Mouse (Mus musculus) midbrain, embryonic 12.5 days (tissue): ENCODE data around the gene Trpm7. TPM values are rescaled to one million over a fixed set of nuclear protein-coding genes. Genes with fewer than 3 reads are reported as not detected.
A peak's percentile ranks its signal among the peaks of the same experiment; 100 is the strongest.

Experiments used
- ATAC-seq: fragments of 200-750 bp; cut with Nextera tagmentation; 2 replicates; pipeline ENCODE4 v1.8.0; 2017; ENCODE audit warnings: low read depth, moderate TSS enrichment, moderate library complexity; ENCODE audit not compliant: low FRiP score
- H3K27ac ChIP-seq: fragments of 300-500 bp; sonication (generic); replicated peaks from 2 replicates; pipeline ENCODE4 v1.5.1; 2016; ENCODE audit warnings: mild to moderate bottlenecking
- H3K27me3 ChIP-seq: fragments of 300-500 bp; sonication (generic); 2 replicates; pipeline ENCODE4 v1.6.1; 2016; ENCODE audit warnings: mild to moderate bottlenecking
- H3K36me3 ChIP-seq: fragments of 300-500 bp; sonication (generic); 2 replicates; pipeline ENCODE4 v1.6.1; 2016
- H3K4me1 ChIP-seq: fragments of 300-500 bp; sonication (generic); 2 replicates; pipeline ENCODE4 v1.6.1; 2016
- H3K4me2 ChIP-seq: fragments of 300-500 bp; sonication (generic); replicated peaks from 2 replicates; pipeline ENCODE4 v1.6.1; 2016; ENCODE audit warnings: mild to moderate bottlenecking, moderate library complexity
- H3K4me3 ChIP-seq: fragments of 300-500 bp; sonication (generic); 2 replicates; pipeline ENCODE4 v1.5.1; 2016; ENCODE audit warnings: mild to moderate bottlenecking
- H3K9ac ChIP-seq: fragments of 300-500 bp; sonication (generic); replicated peaks from 2 replicates; pipeline ENCODE4 v1.6.1; 2016; ENCODE audit warnings: mild to moderate bottlenecking, moderate library complexity
- H3K9me3 ChIP-seq: fragments of 300-500 bp; sonication (generic); 2 replicates; pipeline ENCODE4 v1.6.1; 2016; ENCODE audit warnings: mild to moderate bottlenecking
- WGBS: fragments of 180-500 bp; shearing (Covaris S2); methylation state at CpG from one replicate; pipeline ENCODE4 v1.1.7; 2016; 5-methylcytosine and 5-hydroxymethylcytosine counted together
- polyA plus RNA-seq: library from polyadenylated mRNA; unstranded; fragments of >200 nt; fragmentation: Nextera tagmentation; extraction: Ambion mirVana; gene quantifications from 2 replicates; pipeline ENCODE4 v1.2.1, GENCODE M21; 2016

Trpm7 gene
- 43.3 and 44.5 TPM in 2 replicates for polyA plus RNA-seq

DNA sequence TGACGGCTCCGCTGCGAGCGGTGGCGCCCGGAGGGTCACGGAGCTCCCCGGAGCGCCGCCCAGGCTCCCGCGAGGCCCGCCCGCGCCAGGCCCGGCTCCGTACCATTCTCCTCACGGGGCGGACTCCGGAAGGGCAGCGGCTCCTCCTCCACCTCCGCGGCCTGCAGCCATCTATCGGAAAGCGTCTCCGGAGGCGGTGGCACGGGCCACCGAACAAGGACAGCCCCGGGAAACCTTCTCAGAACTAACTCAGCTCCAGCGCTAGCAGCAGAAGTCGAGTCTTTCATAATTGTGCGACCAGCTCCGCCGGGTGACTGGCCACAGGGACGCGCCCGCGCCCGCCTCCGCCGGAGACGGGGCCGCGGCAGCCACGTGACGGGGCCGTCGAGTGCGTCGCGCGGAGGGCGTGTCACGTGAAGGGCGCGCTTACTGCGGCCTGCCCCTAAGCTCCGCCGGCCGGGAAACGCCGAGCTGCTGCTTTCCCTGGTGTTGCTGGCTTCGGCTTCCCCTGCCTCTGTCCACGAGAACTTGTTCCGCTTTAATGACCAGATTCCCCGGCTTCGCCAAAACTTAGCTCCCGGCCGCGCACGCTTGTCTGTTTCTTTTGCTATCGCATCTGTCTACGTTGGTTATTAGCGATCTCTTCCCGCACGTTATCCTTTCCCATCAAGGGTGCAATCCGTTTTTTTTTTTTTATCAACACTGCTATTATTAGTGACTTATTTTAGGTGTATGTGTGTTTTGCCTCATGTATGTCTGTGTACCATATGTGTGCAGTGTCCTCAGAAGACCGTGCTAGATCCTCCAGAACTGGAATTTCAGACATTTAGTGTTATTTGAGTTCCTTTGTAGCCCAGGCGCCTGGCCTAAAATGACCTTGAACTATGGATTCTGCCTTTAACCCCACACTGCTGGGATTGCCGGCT is at the start of gene Trpm7:
TSS of gene Trpm7 (minus strand) at position 360 of the 926 bp plus-strand sequence.
- Histone ChIP-seq H3K36me3 (no peaks in the 10 kb centered on the region), H3K4me1 (peaks cover 8% of the 10 kb centered on the region), H3K4me3 (peak within 1 kb of the TSS; percentile 91), H3K27me3 (no peaks in the 10 kb centered on the region), H3K4me2 (peak within 1 kb of the TSS; percentile 61), H3K9me3 (no peaks in the 10 kb centered on the region), H3K9ac (peak within 1 kb of the TSS; percentile 91), H3K27ac (peak within 1 kb of the TSS; percentile 97)
- ATAC-seq, result peak; percentile 98
- WGBS, result 2% methylated on average over 65 of the region's 81 CpGs

DNA sequence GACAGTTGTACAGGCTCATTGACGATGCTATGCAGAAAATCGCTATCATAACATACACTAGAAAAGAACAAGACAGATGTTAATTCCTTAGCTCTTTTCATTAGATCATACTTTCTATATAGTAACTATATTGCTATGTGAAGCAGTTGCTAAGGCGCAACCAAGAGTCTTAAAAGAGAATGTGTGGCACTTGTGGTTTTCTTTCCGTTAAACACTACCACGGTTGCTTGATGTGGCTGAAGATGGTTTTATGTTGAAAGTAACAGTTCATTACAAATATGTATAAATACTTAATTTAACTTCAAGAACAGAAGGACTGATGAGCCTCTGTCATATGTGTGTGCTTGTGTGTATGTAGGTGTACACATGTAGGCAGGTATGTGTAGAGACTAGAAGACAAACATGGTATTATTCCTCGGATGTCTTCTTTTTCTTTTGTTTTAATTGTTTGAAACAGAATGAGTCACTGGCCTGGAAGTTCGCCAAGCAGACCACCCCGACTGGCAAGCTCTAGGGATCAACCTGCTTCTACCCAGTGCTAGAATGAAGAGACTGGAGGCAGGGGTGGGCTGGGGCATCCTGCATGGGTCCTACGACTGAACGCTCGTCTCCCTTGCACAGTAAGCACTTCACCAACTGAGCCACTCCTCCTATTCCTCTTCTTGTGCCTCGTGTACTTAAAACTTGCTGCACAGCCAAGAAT is 44.5 kb upstream of the Trpm7 start:
- Histone ChIP-seq H3K4me3 (no peak overlapping the region), H3K4me1 (no peaks in the 10 kb centered on the region), H3K9me3 (no peaks in the 10 kb centered on the region), H3K4me2 (no peak overlapping the region), H3K27ac (no peak overlapping the region), H3K9ac (no peak overlapping the region), H3K36me3 (peaks cover 59% of the 10 kb centered on the region), H3K27me3 (no peaks in the 10 kb centered on the region)
- no peak for ATAC-seq
- 87% methylated on average over 12 of the region's 12 CpGs for WGBS

DNA sequence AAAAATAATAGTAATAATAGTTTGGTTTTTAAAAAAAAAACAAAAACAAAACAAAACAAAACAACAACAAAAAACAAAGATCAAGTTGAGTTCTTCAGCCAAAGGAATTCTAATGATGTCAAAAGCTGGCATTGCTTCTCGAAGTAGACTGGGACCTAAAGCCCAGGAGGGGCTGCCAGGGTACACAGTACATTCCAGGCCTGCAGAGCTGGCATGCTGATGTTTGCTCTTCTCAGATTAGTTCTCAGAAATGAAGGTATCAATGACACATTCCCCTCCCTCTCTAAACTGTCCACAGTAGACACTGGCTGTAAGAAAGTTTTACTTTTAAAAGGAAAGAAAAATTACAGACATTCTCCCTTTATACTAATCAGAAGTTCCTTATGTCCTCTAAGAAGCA is 40.2 kb upstream of the Trpm7 start:
- no peaks in the 10 kb centered on the region for H3K9me3 ChIP-seq
- H3K27me3 ChIP-seq, result no peaks in the 10 kb centered on the region
- H3K27ac ChIP-seq, result no peak overlapping the region
- no peak overlapping the region for H3K4me2 ChIP-seq
- ATAC-seq, result no peak
- H3K4me1 ChIP-seq, result no peaks in the 10 kb centered on the region
- no peak overlapping the region for H3K9ac ChIP-seq
- no peak overlapping the region for H3K4me3 ChIP-seq
- peaks cover 36% of the 10 kb centered on the region for H3K36me3 ChIP-seq
- 84% methylated on average over 1 of the region's 1 CpGs for WGBS

DNA sequence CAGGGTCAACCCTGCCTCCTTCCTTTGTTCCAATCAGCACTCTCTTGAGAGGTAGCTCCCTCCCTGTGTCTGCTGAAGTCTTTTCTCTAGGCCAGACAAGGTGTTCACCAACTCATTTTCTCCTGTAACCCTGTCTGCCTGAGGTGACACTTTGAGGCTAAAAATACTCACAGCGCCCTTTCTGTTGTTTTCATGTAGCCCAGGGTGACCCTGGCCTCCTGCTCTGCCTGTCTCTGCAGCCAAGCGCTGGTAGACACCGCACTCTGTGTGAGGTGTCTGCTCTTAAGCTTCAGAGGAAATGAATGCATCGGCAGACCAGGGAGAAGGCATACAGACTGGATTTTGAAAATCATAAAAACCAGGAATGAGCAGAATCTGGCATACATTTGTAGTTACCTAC is 38.1 kb upstream of the Trpm7 start:
- H3K36me3 ChIP-seq, result peaks cover 20% of the 10 kb centered on the region
- H3K4me1 ChIP-seq, result no peaks in the 10 kb centered on the region
- no peaks in the 10 kb centered on the region for H3K9me3 ChIP-seq
- no peak overlapping the region for H3K9ac ChIP-seq
- no peaks in the 10 kb centered on the region for H3K27me3 ChIP-seq
- H3K27ac ChIP-seq, result no peak overlapping the region
- WGBS, result 60% methylated on average over 4 of the region's 4 CpGs
- ATAC-seq, result no peak
- no peak overlapping the region for H3K4me2 ChIP-seq
- H3K4me3 ChIP-seq, result no peak overlapping the region

DNA sequence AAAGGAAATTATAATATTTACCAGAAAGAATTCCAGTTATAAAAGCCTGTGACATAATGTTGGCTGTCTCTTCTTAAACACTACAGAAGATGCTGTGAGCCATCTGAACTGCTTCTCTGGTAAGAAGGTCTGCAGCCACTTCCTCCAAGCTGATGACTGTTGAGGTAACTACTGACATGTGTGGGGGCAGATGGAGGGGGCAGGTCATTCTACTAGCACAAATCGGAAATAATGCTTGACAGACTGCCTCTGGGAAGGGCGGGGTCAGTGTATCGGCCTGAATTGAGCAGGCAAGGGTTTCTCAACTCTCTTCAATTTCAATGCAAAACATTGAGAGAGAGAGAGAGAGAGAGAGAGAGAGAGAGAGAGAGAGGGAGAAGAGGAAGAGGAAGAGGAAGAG is 28.1 kb upstream of the Trpm7 start:
- no peak overlapping the region for H3K4me3 ChIP-seq
- no peak overlapping the region for H3K4me2 ChIP-seq
- ATAC-seq, result no peak
- WGBS, result 86% methylated on average over 3 of the region's 3 CpGs
- H3K4me1 ChIP-seq, result no peaks in the 10 kb centered on the region
- no peaks in the 10 kb centered on the region for H3K9me3 ChIP-seq
- H3K27me3 ChIP-seq, result no peaks in the 10 kb centered on the region
- peaks cover 29% of the 10 kb centered on the region for H3K36me3 ChIP-seq
- no peak overlapping the region for H3K27ac ChIP-seq
- H3K9ac ChIP-seq, result no peak overlapping the region

DNA sequence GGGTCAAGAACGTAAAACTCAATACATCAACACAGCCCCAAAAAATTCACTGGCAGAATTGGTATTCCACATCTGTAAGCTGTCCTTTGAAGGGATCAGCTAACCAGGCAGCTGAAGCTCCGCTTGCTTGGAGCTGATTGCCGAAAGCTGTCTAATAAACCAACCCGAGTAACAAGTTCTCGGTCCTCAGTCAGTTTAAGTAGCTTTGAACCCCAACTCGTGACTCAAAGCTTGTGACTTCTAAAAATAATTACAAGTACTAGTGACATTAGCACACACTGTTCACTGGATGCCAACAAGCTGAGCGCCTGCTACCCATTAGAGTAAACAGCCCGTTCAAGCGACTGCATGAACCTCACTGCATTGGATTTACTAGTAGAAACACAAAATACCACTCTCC is 21.5 kb upstream of the Trpm7 start:
- Histone ChIP-seq H3K4me1 (no peaks in the 10 kb centered on the region), H3K27me3 (no peaks in the 10 kb centered on the region), H3K4me2 (no peak overlapping the region), H3K27ac (no peak overlapping the region), H3K9me3 (no peaks in the 10 kb centered on the region), H3K9ac (no peak overlapping the region), H3K36me3 (peaks cover 20% of the 10 kb centered on the region), H3K4me3 (no peak overlapping the region)
- WGBS, result 93% methylated on average over 9 of the region's 9 CpGs
- ATAC-seq, result no peak

DNA sequence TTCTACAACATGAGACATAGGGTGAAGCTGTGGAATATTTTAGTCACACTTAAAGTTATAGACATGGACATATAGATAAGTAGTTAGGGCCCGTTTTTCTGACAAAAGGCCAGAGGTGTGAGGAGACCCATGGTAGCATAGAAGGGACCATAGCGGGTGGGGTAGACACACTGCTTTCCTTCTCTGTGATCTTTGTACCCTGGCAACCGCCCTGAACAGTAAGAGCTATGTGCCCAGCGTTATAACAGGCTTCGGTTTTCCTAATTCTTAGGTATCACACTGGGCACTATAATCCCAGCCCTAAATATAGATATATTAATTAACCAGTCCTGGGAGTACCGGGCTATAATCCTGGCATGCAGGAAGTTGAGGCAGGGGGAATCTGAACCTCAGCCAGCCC is 20.9 kb upstream of the Trpm7 start:
- WGBS, result 87% methylated on average over 6 of the region's 6 CpGs
- H3K4me1 ChIP-seq, result no peaks in the 10 kb centered on the region
- H3K9me3 ChIP-seq, result no peaks in the 10 kb centered on the region
- no peak overlapping the region for H3K27ac ChIP-seq
- peaks cover 15% of the 10 kb centered on the region for H3K36me3 ChIP-seq
- no peaks in the 10 kb centered on the region for H3K27me3 ChIP-seq
- no peak overlapping the region for H3K4me3 ChIP-seq
- no peak overlapping the region for H3K4me2 ChIP-seq
- no peak for ATAC-seq
- H3K9ac ChIP-seq, result no peak overlapping the region

DNA sequence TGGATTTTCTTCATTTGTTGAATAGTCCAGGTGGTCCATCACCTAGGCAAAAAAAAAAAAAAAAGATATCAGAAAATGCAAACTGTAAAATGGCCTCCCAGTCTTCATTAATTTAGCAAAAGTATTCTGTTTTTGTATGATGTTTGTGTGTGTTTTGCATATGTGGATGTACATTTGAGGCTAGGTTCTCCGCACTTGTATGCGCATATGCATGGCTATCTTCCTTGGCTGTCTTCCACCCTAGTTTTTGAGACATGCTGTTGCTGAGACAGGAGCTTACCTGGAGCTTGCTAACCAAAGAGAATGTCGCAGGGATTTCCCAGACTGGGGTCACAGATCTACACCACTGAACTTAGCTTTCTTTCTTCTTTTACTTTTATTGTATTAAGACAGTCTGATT is 18.2 kb upstream of the Trpm7 start:
- Histone ChIP-seq H3K4me1 (no peaks in the 10 kb centered on the region), H3K4me2 (no peak overlapping the region), H3K27ac (no peak overlapping the region), H3K9me3 (no peaks in the 10 kb centered on the region), H3K27me3 (no peaks in the 10 kb centered on the region), H3K36me3 (peaks cover 6% of the 10 kb centered on the region), H3K9ac (no peak overlapping the region), H3K4me3 (no peak overlapping the region)
- WGBS, result 97% methylated on average over 3 of the region's 3 CpGs
- no peak for ATAC-seq

DNA sequence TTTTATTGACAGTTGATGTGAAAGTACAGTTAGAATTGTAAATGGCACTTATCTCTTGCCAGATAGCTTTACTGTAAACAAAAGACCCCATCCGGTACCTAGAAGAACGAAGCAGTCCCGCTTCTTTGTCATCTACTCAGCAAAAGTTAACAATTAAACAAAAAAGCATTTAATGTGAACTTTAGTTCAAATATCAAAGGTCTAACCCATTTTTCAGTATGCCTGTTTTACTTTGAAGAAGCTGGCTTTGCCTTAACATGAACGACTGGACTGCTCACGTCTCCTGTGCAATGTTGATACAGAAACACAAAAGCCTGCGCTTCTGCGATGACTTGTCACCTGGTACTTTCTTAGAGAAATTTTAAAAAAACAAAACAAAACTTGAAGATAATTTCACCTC is 16.3 kb upstream of the Trpm7 start:
- H3K4me2 ChIP-seq, result no peak overlapping the region
- H3K36me3 ChIP-seq, result peaks cover 3% of the 10 kb centered on the region; the same call in 1 of the 2 replicates
- H3K27ac ChIP-seq, result no peak overlapping the region
- 94% methylated on average over 7 of the region's 7 CpGs for WGBS
- H3K4me3 ChIP-seq, result no peak overlapping the region
- H3K9ac ChIP-seq, result no peak overlapping the region
- no peaks in the 10 kb centered on the region for H3K27me3 ChIP-seq
- ATAC-seq, result no peak
- no peaks in the 10 kb centered on the region for H3K4me1 ChIP-seq
- H3K9me3 ChIP-seq, result no peaks in the 10 kb centered on the region

DNA sequence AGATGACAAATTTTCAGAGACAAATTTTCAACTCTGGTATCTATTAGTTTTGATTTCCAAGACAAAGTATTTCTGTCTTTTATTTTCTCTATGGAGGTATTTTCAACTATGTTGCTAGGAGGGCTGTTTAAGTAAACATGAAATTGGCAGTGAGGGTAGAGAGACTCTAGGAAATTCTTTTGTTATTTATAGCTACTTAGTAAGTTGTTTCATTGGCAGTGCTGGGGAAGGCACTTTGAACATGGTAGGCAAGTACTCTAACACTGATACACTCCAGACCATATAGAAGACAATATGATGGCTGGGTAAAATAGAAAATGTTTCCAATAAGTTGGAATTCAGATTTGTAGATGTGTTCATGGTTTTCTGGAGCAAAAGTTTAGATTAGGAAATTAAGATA is 15.7 kb upstream of the Trpm7 start:
- Histone ChIP-seq H3K4me3 (no peak overlapping the region), H3K4me2 (no peak overlapping the region)

DNA sequence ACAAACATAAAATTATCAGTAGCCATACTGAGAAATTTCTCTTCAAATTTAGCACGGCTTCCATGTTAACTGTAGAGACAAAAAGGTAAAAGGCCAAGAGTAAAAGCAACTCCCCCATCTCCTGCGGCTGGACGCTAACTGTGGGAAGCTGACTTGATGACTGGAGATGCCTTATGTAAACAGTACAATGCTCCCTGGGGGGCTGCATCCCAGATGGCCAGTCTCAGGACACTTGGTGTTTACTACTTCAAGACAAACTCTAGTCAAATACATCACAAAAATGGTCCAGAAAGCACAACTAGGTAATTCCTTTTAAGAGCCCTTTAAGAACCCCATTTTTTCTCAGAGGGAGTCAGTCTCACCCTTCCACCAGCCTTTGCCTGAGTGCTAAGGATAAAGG is 11.1 kb upstream of the Trpm7 start:
- Histone ChIP-seq H3K36me3 (no peaks in the 10 kb centered on the region), H3K4me2 (no peak overlapping the region), H3K27me3 (no peaks in the 10 kb centered on the region), H3K4me1 (no peaks in the 10 kb centered on the region), H3K9me3 (no peaks in the 10 kb centered on the region), H3K9ac (no peak overlapping the region), H3K4me3 (no peak overlapping the region), H3K27ac (no peak overlapping the region)
- ATAC-seq, result no peak
- 68% methylated on average over 3 of the region's 3 CpGs for WGBS

More for the DNA sequence above, 15.7 kb upstream of the Trpm7 start:
- no peak overlapping the region for H3K9ac ChIP-seq
- H3K36me3 ChIP-seq, result peaks cover 3% of the 10 kb centered on the region; the same call in 1 of the 2 replicates
- H3K27me3 ChIP-seq, result no peaks in the 10 kb centered on the region
- H3K27ac ChIP-seq, result no peak overlapping the region
- no peaks in the 10 kb centered on the region for H3K9me3 ChIP-seq
- H3K4me1 ChIP-seq, result no peaks in the 10 kb centered on the region
- ATAC-seq, result no peak

DNA sequence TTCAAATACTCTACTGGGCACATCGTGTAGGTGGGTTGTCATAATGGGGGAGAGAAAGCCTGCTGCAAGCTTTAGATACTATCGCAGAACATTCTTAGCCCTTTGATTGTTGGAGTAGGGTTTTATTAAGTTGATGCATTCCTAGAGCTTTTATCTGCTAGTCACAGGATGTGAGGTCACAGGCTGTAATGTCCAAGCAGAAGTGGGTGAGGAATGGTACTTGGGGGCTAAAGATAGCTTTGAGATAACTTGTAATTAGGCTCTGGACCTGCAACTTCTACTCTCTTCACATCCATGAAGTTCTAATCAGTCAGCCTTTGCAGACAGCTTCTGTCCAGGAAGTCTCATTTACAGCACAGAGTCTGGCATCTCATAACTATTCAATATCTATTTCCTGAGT is 9.8 kb upstream of the Trpm7 start:
- Histone ChIP-seq H3K9ac (no peak overlapping the region), H3K4me1 (no peaks in the 10 kb centered on the region), H3K27me3 (no peaks in the 10 kb centered on the region), H3K36me3 (no peaks in the 10 kb centered on the region), H3K27ac (no peak overlapping the region), H3K9me3 (no peaks in the 10 kb centered on the region), H3K4me3 (no peak overlapping the region), H3K4me2 (no peak overlapping the region)
- WGBS, result 88% methylated on average over 2 of the region's 2 CpGs
- no peak for ATAC-seq
